Mouse (Mus musculus) E14TG2a.4 (cell line): ENCODE data around the gene 1700016C15Rik.

Experiments used
- CTCF ChIP-seq: conservative IDR thresholded peaks from 2 replicates; pipeline ENCODE4 v1.5.1; 2014; ENCODE audit warnings: low read length
- NANOG ChIP-seq: IDR thresholded peaks from 2 replicates; pipeline ENCODE4 v1.6.1; 2014; ENCODE audit warnings: borderline replicate concordance, low read length, mixed read lengths

DNA sequence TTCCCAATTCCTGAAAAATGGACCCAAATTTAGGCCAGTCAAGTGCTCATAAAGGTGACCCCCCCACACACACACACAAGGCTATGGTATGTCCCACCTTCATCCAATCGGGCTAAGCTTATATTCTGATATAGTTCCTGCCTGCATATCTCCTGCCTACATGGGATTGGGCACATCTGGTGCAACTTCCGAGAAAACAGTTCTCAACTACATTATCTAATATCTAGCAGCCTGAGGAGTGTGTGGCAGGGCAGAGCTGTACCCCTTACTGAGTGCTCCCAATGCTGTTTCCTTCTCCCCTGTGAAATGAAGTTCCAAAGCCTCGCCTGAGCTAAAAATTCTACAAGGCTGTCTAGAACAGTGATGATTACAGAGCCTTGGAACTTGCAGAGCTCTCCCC lies 13.2 kb upstream of the 1700016C15Rik start:
- TF ChIP-seq CTCF = no peak
- no peak for TF ChIP-seq NANOG
